Mouse (Mus musculus): ENCODE data around the gene Tcf23.

DNA sequence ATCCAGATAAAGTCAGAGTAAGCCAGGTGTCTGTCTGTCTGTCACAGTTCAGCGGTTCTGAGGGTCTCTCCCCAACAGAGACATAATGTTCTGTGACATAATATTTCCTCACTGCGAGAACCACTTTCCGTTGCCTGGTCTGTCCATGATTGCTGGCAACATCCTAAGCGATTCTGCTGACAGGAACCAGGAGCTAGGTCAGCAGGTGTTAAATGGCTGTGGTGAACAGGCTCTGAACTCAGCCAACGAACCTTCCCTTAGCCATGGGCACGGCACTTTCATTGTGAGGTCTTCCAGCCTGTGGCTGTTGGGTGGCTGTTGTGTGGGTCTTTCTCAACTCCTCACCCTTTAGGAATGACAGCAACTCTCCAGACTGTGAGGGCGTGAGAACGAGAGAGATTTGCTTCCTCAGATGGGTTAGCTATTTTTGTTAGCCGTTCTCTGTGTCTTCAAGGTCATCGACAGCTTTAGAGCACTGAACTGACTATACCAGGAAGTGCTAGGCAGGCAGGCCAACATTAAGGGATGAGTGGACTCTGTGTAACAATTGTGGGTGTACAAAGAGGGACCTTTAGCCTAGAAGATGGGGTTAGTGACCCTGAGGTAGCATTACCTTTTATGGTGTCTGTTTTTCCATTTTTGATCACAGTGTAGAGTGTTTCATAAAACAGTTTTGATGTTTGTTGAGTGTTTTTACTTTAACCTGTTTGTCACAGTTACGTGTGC is 26.6 kb downstream of the Tcf23 start:
- no peak for TF ChIP-seq CTCF (IDR thresholded peaks at IDR 0.05; ENCODE audit: borderline replicate concordance, control insufficient read depth, extremely low read depth, insufficient read depth, low read length, poor library complexity)
- TF ChIP-seq POLR2A (IDR thresholded peaks at IDR 0.05; ENCODE audit: control insufficient read depth, extremely low read depth, insufficient read depth, low read length, poor library complexity), result no peak

All from thymus, adult 2 months (tissue).